Mouse (Mus musculus): ENCODE measurements around the gene Pcdh15.

- no peak for TF ChIP-seq CTCF (conservative IDR thresholded peaks at IDR 0.05; ENCODE audit: low read length)
- TF ChIP-seq POU5F1 (IDR thresholded peaks at IDR 0.05; ENCODE audit: borderline replicate concordance, low read length): no peak
- TF ChIP-seq NANOG (IDR thresholded peaks at IDR 0.05; ENCODE audit: borderline replicate concordance, low read length): no peak
Observed at GRCm38 (mm10) chr10:74378697-74379096, 1279.6 kb downstream of the Pcdh15 start.
